Mouse (Mus musculus) layer of hippocampus, adult 8-10 months (tissue): ENCODE data around the gene Coq4. TPM values are rescaled to one million over a fixed set of nuclear protein-coding genes. Genes with fewer than 3 reads are reported as not detected.

Experiments
- DNase-seq, 2 experiments: peaks; one replicate each; pipeline ENCODE4 v3.0.0; 2022; ENCODE audit warnings: low spot score in 2 of 2
- microRNA-seq, 2 experiments: library from miRNA; unstranded; fragments of <30 nt; microRNA quantifications; one replicate each; pipeline ENCODE4 v1.2.0; 2022
- total RNA-seq, 4 experiments: library from RNA; stranded (reverse); gene quantifications; 2 replicates each; pipeline ENCODE4 v1.2.4; 2022

Coq4 gene
- total RNA-seq, 4 experiments from 2014 or later: 24.7 to 31.2 (median 28.6) TPM

- DNase-seq: no peak
These were observed 58.3 kb downstream of the Coq4 start for GRCm38 (mm10) chr2:29845636-29846035.

- peak in 1 of 2 experiments; percentile 50 for DNase-seq
These were observed 59.0 kb downstream of the Coq4 start for GRCm38 (mm10) chr2:29846061-29846853.

GRCm38 (mm10) chr2:29846911-29847310, 59.6 kb downstream of the Coq4 start:
- DNase-seq: no peak

Small RNA genes lying within 50 kb of the gene (microRNA-seq; reads per million reads assigned to microRNA genes)
- gene Mir219a-2 (0 reads per million in 2 experiments), gene Mir219b (0 reads per million in 2 experiments)

Other genes with a start within 250 kb of the Coq4 start
- gene Rapgef1, start 167.8 kb upstream of the Coq4 start, total RNA-seq: 10 to 100 TPM; 78.8 to 94.5 (median 89.3) TPM
- 1 to 10 TPM in 2 of 4 experiments, under 1 TPM in 2; 0.59 to 1.4 (median 1.0) TPM for gene Gm13420, start 35.8 kb upstream of the Coq4 start, total RNA-seq
- under 1 TPM in 1 of 4 experiments, not detected in 3; 0.56 TPM for gene Gm13547, start 28.2 kb upstream of the Coq4 start, total RNA-seq
- 10 to 100 TPM; 39.3 to 53.1 (median 51.4) TPM for gene Trub2, start 1.0 kb downstream of the Coq4 start, total RNA-seq
- 10 to 100 TPM; 65.4 to 69.0 (median 67.5) TPM for gene Slc27a4, start 15.1 kb downstream of the Coq4 start, total RNA-seq
- gene Urm1, start 32.6 kb downstream of the Coq4 start, total RNA-seq: 10 to 100 TPM; 54.4 to 63.1 (median 58.9) TPM
- gene Cercam, start 81.7 kb downstream of the Coq4 start, total RNA-seq: 10 to 100 TPM; 12.7 to 15.2 (median 13.8) TPM
- gene Odf2, start 101.7 kb downstream of the Coq4 start, total RNA-seq: 100 to 1,000 TPM; 104 to 124 (median 114) TPM
- gene Gle1, start 147.9 kb downstream of the Coq4 start, total RNA-seq: 10 to 100 TPM; 42.5 to 49.2 (median 44.9) TPM
- gene Sptan1, start 178.1 kb downstream of the Coq4 start, total RNA-seq: 100 to 1,000 TPM; 744 to 871 (median 808) TPM